Mouse (Mus musculus) CH12.LX (cell line): ENCODE measurements at regions not wholly inside any gene's neighbourhood (a gene's known extent, or its start where the extent isn't known, plus 50 kb on each side); places are given as distances from the start of the nearest gene placed in this dataset.

ENCODE experiments used
- DNase-seq: peaks from one replicate; pipeline ENCODE4 v3.0.0-alpha.2; 2013; ENCODE audit errors: extremely low read depth
- H3K27ac ChIP-seq: 2 replicates; pipeline ENCODE4 v1.5.1; 2012; ENCODE audit warnings: low read depth, mild to moderate bottlenecking, control low read depth, moderate library complexity; ENCODE audit not compliant: insufficient read depth
- H3K27me3 ChIP-seq: replicated peaks from 2 replicates; pipeline ENCODE3; 2012; ENCODE audit warnings: inconsistent platforms
- H3K36me3 ChIP-seq, 2 experiments: replicated peaks in 1 of 2; 2 replicates each; pipeline versions ENCODE3 to v1.6.1; 2012; ENCODE audit warnings: inconsistent platforms in 1 of 2, low read length in 1 of 2, mild to moderate bottlenecking in 1 of 2, mixed read lengths in 1 of 2, moderate library complexity in 1 of 2; ENCODE audit not compliant: control insufficient read depth in 1 of 2, insufficient read depth in 1 of 2
- H3K4me1 ChIP-seq, 2 experiments: 2 replicates each; pipeline ENCODE4 v1.6.1; 2012; ENCODE audit warnings: inconsistent platforms in 1 of 2, moderate library complexity in 1 of 2; ENCODE audit not compliant: insufficient read depth in 2 of 2, control insufficient read depth in 1 of 2
- H3K4me2 ChIP-seq: 2 replicates; pipeline ENCODE4 v1.6.1; 2012; ENCODE audit warnings: low read depth, mild to moderate bottlenecking, control low read depth; ENCODE audit not compliant: poor library complexity, insufficient read depth, severe bottlenecking
- H3K4me3 ChIP-seq, 3 experiments: fragments of 150-350 bp in 1 of 3; sonication (generic) in 1 of 3; replicated peaks in 1 of 3; 2 replicates each; pipeline versions ENCODE3 to v1.5.1; 2011 to 2012; ENCODE audit warnings: low read depth in 2 of 3, low read length in 2 of 3, mild to moderate bottlenecking in 2 of 3, moderate library complexity in 2 of 3, control low read depth in 1 of 3, improper control_type of control experiment in 1 of 3, inconsistent platforms in 1 of 3, mixed read lengths in 1 of 3; ENCODE audit not compliant: poor library complexity in 1 of 3
- H3K79me2 ChIP-seq: replicated peaks from 2 replicates; pipeline ENCODE4 v1.6.1; 2012; ENCODE audit warnings: mild to moderate bottlenecking, moderate library complexity; ENCODE audit not compliant: control insufficient read depth, poor library complexity, insufficient read depth, severe bottlenecking; ENCODE audit errors: extremely low read depth
- H3K9ac ChIP-seq: 2 replicates; pipeline ENCODE4 v1.6.1; 2012; ENCODE audit warnings: low read depth, mild to moderate bottlenecking, control low read depth, moderate library complexity; ENCODE audit not compliant: insufficient read depth
- H3K9me3 ChIP-seq: replicated peaks from 2 replicates; pipeline ENCODE3; 2012; ENCODE audit warnings: low read length, inconsistent platforms, mixed read lengths
- CHD1 ChIP-seq: IDR thresholded peaks from 2 replicates; pipeline ENCODE4 v1.6.1; 2012; ENCODE audit warnings: low read depth, low read length, improper control_type of control experiment, inconsistent platforms
- CHD2 ChIP-seq: IDR thresholded peaks from 2 replicates; pipeline ENCODE4 v1.6.1; 2011; ENCODE audit warnings: low read length, improper control_type of control experiment
- E2F4 ChIP-seq: IDR thresholded peaks from 2 replicates; pipeline ENCODE4 v1.6.1; 2011; ENCODE audit warnings: low read depth, low read length, improper control_type of control experiment; ENCODE audit not compliant: insufficient replicate concordance
- ETS1 ChIP-seq: conservative IDR thresholded peaks from 2 replicates; pipeline ENCODE4 v1.6.1; 2012; ENCODE audit warnings: low read depth, mild to moderate bottlenecking, inconsistent platforms, low read length, improper control_type of control experiment, moderate library complexity
- GABPA ChIP-seq: IDR thresholded peaks from 2 replicates; pipeline ENCODE4 v1.6.1; 2012; ENCODE audit warnings: low read depth, low read length, improper control_type of control experiment, inconsistent platforms; ENCODE audit not compliant: insufficient replicate concordance
- HCFC1 ChIP-seq: IDR thresholded peaks from 2 replicates; pipeline ENCODE4 v1.6.1; 2012; ENCODE audit warnings: low read depth, mild to moderate bottlenecking, inconsistent platforms, low read length, improper control_type of control experiment
- JUN ChIP-seq: IDR thresholded peaks from 2 replicates; pipeline ENCODE4 v1.6.1; 2011; ENCODE audit warnings: low read depth, mild to moderate bottlenecking, low read length, improper control_type of control experiment, moderate library complexity; ENCODE audit not compliant: insufficient read depth
- KAT2A ChIP-seq: IDR thresholded peaks from 2 replicates; pipeline ENCODE4 v1.6.1; 2012; ENCODE audit warnings: low read length, improper control_type of control experiment, inconsistent platforms; ENCODE audit not compliant: insufficient replicate concordance
- MAFK ChIP-seq: IDR thresholded peaks from 2 replicates; pipeline ENCODE4 v1.6.1; 2011; ENCODE audit warnings: low read length, improper control_type of control experiment; ENCODE audit not compliant: insufficient replicate concordance
- MAX ChIP-seq: IDR thresholded peaks from 2 replicates; pipeline ENCODE4 v1.6.1; 2011; ENCODE audit warnings: low read length, improper control_type of control experiment
- MAZ ChIP-seq: IDR thresholded peaks from 2 replicates; pipeline ENCODE4 v1.6.1; 2012; ENCODE audit warnings: low read depth, mild to moderate bottlenecking, inconsistent platforms, low read length, improper control_type of control experiment, moderate library complexity
- MXI1 ChIP-seq: IDR thresholded peaks from 2 replicates; pipeline ENCODE4 v1.6.1; 2011; ENCODE audit warnings: mild to moderate bottlenecking, low read depth, low read length, improper control_type of control experiment
- MYC ChIP-seq: IDR thresholded peaks from 2 replicates; pipeline ENCODE4 v1.6.1; 2011; ENCODE audit warnings: low read depth, mild to moderate bottlenecking, improper control_type of control experiment, low read length
- NELFE ChIP-seq: IDR thresholded peaks from 2 replicates; pipeline ENCODE4 v1.6.1; 2011; ENCODE audit warnings: low read depth, low read length, improper control_type of control experiment
- POLR2A ChIP-seq: IDR thresholded peaks from 2 replicates; pipeline ENCODE4 v1.6.1; 2011; ENCODE audit warnings: low read depth, mild to moderate bottlenecking, improper control_type of control experiment, low read length
- RAD21 ChIP-seq: IDR thresholded peaks from 2 replicates; pipeline ENCODE4 v1.6.1; 2011; ENCODE audit warnings: low read depth, mild to moderate bottlenecking, low read length, improper control_type of control experiment, moderate library complexity
- SMC3 ChIP-seq: IDR thresholded peaks from 2 replicates; pipeline ENCODE4 v1.6.1; 2011; ENCODE audit warnings: low read depth, low read length, improper control_type of control experiment
- USF1 ChIP-seq: IDR thresholded peaks from 2 replicates; pipeline ENCODE4 v1.6.1; 2014; ENCODE audit warnings: low read depth, mild to moderate bottlenecking, inconsistent platforms, low read length, improper control_type of control experiment
- ZC3H11A ChIP-seq: IDR thresholded peaks from 2 replicates; pipeline ENCODE4 v1.6.1; 2012; ENCODE audit warnings: low read depth, mild to moderate bottlenecking, inconsistent platforms, low read length, improper control_type of control experiment
- dilution Hi-C: fragments of 300-500 bp; cut with MboI; formaldehyde crosslinking; loops from 2 replicates; pipeline ENCODE4 v1.14.3; 2020; ENCODE audit warnings: low sequenced_read_pairs; ENCODE audit not compliant: extremely low pct_unique_long_range_greater_than_20kb, extremely low pct_ligation_motif_present
- in situ Hi-C: fragments of 300-500 bp; cut with MboI; formaldehyde crosslinking; loops from 3 replicates; pipeline ENCODE4 v1.14.3; 2019; ENCODE audit warnings: low sequenced_read_pairs, low pct_ligation_motif_present, low pct_unique_long_range_greater_than_20kb, mixed read lengths

GRCm38 (mm10) chr13:6252100-6252499, 295.8 kb upstream of the Pitrm1 start:
- in situ Hi-C loops (no loop called here), dilution Hi-C loops (no loop called here)
- DNase-seq, result no peak
- no peak overlapping the region for H3K4me3 ChIP-seq
- H3K79me2 ChIP-seq, result no peaks in the 10 kb centered on the region
- H3K4me2 ChIP-seq, result no peak overlapping the region
- no peaks in the 10 kb centered on the region for H3K4me1 ChIP-seq
- H3K36me3 ChIP-seq, result no peaks in the 10 kb centered on the region
- no peak for TF ChIP-seq RAD21
- TF ChIP-seq KAT2A, result no peak
- H3K27ac ChIP-seq, result no peak overlapping the region
- no peaks in the 10 kb centered on the region for H3K27me3 ChIP-seq
- H3K9ac ChIP-seq, result no peak overlapping the region
- H3K9me3 ChIP-seq, result no peaks in the 10 kb centered on the region

- Histone ChIP-seq H3K27me3 (no peaks in the 10 kb centered on the region), H3K9me3 (no peaks in the 10 kb centered on the region), H3K4me3 (no peak overlapping the region), H3K4me2 (no peak overlapping the region), H3K79me2 (no peaks in the 10 kb centered on the region), H3K27ac (no peak overlapping the region), H3K4me1 (no peaks in the 10 kb centered on the region), H3K36me3 (no peaks in the 10 kb centered on the region), H3K9ac (no peak overlapping the region)
- dilution Hi-C loops, result no loop called here
- no peak for DNase-seq
- in situ Hi-C loops, result no loop called here
- no peak for TF ChIP-seq USF1
- TF ChIP-seq JUN, result no peak
- no peak for TF ChIP-seq ETS1
- TF ChIP-seq E2F4, result no peak
- TF ChIP-seq MYC, result no peak
- no peak for TF ChIP-seq POLR2A
- no peak for TF ChIP-seq MAFK
These were observed 292.6 kb upstream of the Pitrm1 start for GRCm38 (mm10) chr13:6255303-6255702.

- H3K79me2 ChIP-seq, result no peaks in the 10 kb centered on the region
- no peaks in the 10 kb centered on the region for H3K36me3 ChIP-seq
- H3K4me3 ChIP-seq, result no peak overlapping the region
- in situ Hi-C loops, result no loop called here
- H3K9ac ChIP-seq, result no peak overlapping the region
- H3K4me1 ChIP-seq, result no peaks in the 10 kb centered on the region
- no peak overlapping the region for H3K4me2 ChIP-seq
- no peak for DNase-seq
- H3K9me3 ChIP-seq, result no peaks in the 10 kb centered on the region
- dilution Hi-C loops, result no loop called here
- no peaks in the 10 kb centered on the region for H3K27me3 ChIP-seq
- TF ChIP-seq GABPA (no peak), MAZ (no peak), ETS1 (no peak), USF1 (no peak), HCFC1 (no peak), NELFE (no peak), SMC3 (no peak), MAX (no peak), CHD1 (no peak), JUN (no peak), MXI1 (no peak), RAD21 (no peak), CHD2 (no peak), ZC3H11A (no peak), E2F4 (no peak)
- TF ChIP-seq, all 38 proteins: peak for 0
- H3K27ac ChIP-seq, result no peak overlapping the region
These were observed 292.0 kb upstream of the Pitrm1 start for GRCm38 (mm10) chr13:6255728-6256496.
